Mouse (Mus musculus) gastrocnemius, adult 2 months (tissue): ENCODE data around the gene Pcdh8. TPM values are rescaled to one million over a fixed set of nuclear protein-coding genes. Genes with fewer than 3 reads are reported as not detected.
A peak's percentile ranks its signal among the peaks of the same experiment; 100 is the strongest.

ENCODE experiments used
- DNase-seq: peaks from one replicate; pipeline ENCODE4 v3.0.0; 2022
- H3K27ac ChIP-seq: fragments of 200-600 bp; 2 replicates; pipeline ENCODE4 v1.8.1; 2022; ENCODE audit warnings: mild to moderate bottlenecking
- H3K4me3 ChIP-seq: fragments of 200-600 bp; 2 replicates; pipeline ENCODE4 v1.8.1; 2022; ENCODE audit warnings: mild to moderate bottlenecking, moderate library complexity
- CTCF ChIP-seq: fragments of 200-600 bp; IDR thresholded peaks from 2 replicates; pipeline ENCODE4 v1.8.1; 2022; ENCODE audit warnings: antibody characterized with exemption, mild to moderate bottlenecking, moderate library complexity
- intact Hi-C: fragments of 180-260 bp; cut with DNase I; formaldehyde crosslinking; loops from one replicate; pipeline ENCODE4 v1.15.1; 2025
- total RNA-seq, 2 experiments: library from RNA; stranded (reverse); gene quantifications; 2 replicates each; pipeline ENCODE4 v1.2.3; 2021

The Pcdh8 gene
- total RNA-seq, 2 experiments from 2014 or later, result not detected

DNA sequence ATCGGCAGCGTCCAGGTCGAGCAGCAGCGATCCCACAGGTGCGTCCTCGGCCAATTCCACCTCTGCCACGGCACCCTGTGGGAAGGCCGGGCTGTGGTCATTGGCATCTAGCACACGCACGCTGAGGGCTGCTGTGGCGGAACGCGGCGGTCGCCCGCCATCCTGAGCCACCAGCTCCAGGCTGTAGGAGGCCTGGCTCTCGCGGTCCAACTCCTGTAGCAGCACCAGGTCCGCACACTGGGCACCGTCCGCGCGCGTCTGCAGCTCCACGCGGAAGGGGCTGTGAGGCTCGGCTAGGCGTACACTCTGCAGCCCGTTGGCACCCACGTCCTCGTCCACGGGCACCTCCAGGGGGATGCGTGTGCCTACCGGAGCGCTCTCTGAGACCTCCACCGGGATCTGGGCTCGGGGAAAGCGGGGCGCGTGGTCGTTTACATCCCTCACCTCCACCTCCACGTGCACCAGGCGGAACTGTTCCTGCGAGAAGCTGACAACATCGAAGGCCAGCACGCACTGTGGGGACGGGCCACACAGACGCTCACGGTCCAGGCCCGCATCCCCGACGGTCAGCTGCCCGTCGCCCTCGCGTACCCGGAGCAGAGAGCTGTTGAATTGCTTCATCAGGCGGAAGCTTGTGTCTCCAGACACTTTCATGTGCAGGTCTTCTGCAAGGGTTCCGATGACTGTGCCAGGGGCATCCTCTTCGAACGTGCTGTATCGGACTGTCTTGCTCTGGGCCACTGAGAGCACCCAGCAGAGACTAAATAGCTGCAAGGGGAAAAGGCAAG, 612 bp downstream of the Pcdh8 start:
- intact Hi-C loops, result loop anchor here (10.0 kb wide), 1 partner anchor 444 kb away; no protein-coding TSS in a partner anchor
- TF ChIP-seq CTCF, result no peak
- Histone ChIP-seq H3K4me3 (peak overlapping the region; percentile 63), H3K27ac (no peak overlapping the region)
- no peak for DNase-seq

DNA sequence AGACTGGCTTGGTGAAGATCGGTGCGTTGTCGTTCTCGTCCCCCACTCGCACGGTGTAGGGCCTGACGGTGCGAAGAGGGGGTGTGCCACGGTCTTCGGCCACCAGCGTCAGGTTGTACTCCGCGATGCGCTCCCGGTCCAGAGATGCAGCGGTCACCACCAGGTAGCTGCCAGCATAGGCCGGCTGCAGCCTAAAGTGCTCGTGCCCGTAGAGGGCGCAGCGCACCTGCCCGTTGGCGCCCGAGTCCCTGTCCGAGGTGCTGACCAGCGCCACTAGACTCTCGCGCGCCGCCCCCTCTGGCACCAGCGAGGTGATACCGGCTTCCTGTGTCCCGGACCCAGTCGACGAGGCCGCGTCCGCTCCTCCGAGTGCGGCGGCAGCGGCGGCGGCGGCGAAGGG, 1.5 kb downstream of the Pcdh8 start:
- TF ChIP-seq CTCF, result peak; percentile 68
- no peak overlapping the region for H3K4me3 ChIP-seq
- intact Hi-C loops, result loop anchor here (10.0 kb wide), 1 partner anchor 445 kb away; no protein-coding TSS in a partner anchor

DNA sequence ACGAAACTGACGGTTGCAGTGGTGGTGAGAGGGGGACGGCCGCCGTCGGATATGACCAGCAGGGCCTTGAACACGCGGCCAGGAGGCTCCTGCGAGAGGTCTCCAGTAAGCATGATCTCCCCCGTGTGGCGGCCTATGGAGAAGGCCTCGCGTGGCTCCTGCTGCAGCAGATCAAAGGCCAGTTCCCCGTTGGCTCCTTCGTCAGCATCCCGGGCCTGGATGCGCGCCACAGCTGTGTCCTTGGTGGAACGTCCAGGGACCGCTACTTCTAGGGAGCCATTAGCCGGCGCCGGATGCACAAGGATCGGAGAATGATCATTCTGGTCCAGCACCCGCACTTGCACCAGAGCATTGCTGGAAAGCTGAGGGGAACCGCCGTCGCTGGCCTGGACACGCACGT, 2.1 kb downstream of the Pcdh8 start:
- no peak for DNase-seq
- intact Hi-C loops, result no loop called here
- H3K4me3 ChIP-seq, result no peak overlapping the region
- H3K27ac ChIP-seq, result no peak overlapping the region
- no peak for TF ChIP-seq CTCF

More for the DNA sequence above, 1.5 kb downstream of the Pcdh8 start:
- no peak overlapping the region for H3K27ac ChIP-seq
- peak; percentile 71 for DNase-seq

DNA sequence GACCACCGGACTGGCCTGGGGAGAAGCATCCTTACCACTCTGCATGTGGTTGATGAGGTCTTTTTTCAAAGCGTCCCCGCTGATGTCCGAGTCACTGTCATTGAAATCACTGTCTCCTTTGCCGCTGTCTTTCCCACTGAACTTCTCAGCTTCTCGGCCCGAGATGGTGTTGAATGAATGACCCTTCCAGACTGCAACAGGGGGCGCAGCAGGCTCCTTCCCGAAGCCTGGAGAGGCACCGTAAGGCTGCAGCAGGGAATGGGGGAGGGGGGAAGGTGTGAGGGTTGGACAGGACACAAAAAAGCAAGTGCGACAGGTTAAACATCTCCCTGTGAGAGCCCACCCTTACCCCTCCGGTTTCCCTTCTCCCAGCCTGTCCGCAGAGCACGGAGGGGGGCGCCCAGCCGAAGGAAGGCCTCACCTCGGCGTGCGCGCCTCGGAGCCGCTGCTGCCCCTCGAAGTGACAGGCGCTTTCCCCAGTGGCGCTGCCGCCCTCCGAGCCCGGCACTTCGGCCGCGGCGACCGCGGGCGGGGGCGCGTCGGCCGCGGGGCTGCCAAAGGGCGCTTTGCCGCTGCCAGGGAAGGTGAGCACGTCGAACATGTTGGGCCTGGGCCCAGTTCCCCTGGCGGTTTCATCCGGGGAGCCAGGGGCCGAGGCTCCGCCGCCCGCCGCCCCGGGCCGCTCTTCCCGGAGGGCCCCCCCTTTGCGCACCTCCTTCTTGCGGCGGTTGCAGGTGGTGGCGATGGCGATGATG, 2.9 kb downstream of the Pcdh8 start:
- intact Hi-C loops, result no loop called here
- TF ChIP-seq CTCF, result no peak
- no peak overlapping the region for H3K27ac ChIP-seq
- H3K4me3 ChIP-seq, result no peak overlapping the region
- no peak for DNase-seq

DNA sequence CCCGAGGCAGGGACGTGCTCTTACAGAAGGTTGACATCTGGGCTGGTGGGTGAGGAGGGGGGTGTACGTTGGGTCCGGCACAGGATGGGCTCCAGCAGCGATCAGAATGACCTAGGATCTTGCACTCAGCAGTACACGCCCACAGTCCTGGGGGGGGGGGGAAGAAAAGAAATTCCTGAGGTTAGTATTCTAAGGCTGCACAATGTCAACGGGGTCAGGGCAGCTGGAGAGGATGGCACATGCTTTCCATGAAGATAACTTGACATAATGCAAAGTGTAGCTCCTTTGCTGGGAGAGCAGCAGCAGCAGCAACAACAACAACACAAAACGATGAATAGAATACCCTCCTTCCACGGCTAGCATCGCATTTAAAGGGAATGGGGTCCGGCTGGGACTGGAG, 3.5 kb downstream of the Pcdh8 start:
- intact Hi-C loops, result no loop called here
- Histone ChIP-seq H3K27ac (no peak overlapping the region), H3K4me3 (no peak overlapping the region)
- no peak for DNase-seq
- TF ChIP-seq CTCF, result no peak

DNA sequence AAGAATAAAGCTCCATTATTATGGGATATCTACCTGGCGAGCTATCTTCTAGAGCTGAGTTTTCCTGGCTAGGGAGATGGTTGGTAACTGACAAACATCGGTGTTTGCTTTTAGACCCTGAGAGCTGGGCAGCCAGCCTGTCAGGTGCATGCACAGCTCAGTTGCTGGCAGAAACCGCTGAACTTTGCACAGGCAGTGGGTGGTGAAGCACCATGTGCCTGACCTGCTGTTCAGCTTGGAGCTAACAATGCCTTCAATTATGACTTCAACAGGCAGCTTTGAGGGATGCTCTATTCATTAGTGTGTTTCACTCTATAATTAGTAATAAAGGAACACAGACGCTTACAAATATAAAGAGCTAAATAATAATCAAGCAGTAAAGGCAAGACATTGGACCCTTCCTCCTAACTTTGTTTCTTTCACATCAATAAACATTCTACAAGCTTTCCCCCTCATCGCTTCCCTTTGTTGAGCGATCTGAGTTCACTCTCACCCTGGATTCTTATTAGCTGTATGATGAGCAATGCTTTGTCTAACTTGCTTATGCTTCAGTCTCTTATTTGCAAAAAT, 5.8 kb downstream of the Pcdh8 start:
- TF ChIP-seq CTCF, result no peak
- H3K4me3 ChIP-seq, result no peak overlapping the region
- DNase-seq, result no peak
- no peak overlapping the region for H3K27ac ChIP-seq
- intact Hi-C loops, result no loop called here

DNA sequence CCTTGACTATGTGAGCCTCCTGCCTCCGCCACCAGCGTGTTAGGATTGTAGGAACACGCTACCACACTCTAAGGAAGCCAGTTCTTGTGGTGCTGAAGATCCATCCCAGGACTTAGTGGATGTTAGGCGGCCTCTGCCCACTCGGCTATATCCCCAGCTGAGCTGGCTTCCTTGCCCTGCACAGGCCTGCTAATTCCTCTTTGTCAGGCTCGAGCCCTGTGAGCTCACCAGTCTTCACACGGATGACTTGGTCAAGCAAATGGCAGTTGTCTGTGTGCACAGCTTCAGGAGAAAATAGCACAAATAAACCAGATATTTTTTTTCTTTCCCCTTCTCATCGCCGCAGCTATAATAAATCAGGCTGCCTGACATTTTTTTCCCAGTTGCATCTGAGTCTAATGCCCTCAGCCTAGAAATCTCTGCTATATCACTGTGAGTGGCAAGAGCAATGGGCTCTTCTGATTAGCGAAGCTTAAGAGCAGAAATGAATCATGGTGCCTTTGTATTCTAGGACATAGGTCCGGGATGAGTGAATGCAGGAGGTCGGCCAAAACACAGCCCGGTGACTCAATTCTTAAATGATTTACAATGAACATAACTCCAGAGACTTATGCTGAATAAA, 16.4 kb downstream of the Pcdh8 start:
- H3K4me3 ChIP-seq, result no peak overlapping the region
- no peak for TF ChIP-seq CTCF
- intact Hi-C loops, result no loop called here
- no peak overlapping the region for H3K27ac ChIP-seq
- DNase-seq, result no peak

GRCm38 (mm10) chr14:79754157-79754556, 17.0 kb downstream of the Pcdh8 start:
- no peak for DNase-seq
- intact Hi-C loops, result no loop called here
- Histone ChIP-seq H3K27ac (no peak overlapping the region), H3K4me3 (no peak overlapping the region)
- TF ChIP-seq CTCF, result no peak

DNA sequence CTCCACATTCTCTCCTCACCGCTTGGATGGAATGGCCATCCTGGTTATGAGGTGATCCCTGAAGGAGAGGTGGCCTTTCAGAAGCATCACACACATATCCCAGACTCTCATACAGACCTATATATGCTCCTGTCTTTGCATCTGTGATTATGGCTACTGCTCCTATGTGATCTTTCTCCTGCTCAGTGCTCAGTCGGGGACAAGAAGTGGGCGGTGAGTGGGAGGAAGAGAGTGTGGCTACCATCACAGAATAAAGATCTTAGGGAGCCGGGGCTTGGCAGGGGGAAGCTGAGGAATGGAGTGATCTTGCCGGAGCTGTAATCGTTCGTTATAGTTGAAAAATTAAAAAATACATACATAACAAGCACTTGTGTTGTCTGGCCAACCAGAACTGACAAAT, 17.4 kb downstream of the Pcdh8 start:
- intact Hi-C loops, result no loop called here
- DNase-seq, result no peak
- no peak for TF ChIP-seq CTCF

DNA sequence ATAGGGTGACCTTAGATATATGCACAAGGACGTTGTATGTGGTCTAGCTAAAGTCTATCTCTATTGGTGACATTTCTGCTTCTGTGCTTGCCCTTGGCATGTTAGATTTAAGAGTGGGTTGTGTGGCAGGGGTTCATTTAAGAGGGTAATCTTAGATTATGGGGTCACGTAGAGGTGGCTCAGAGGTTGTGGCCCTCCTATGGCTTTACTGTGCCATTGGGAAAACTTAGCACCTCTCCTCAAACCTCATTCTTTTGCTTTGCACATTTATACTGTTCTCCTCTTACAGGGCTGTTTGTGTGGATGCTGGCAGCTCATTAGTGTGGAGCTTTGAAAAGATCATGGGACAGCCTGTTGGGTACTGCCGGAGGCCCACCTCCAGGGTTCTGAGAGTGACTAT, 30.6 kb downstream of the Pcdh8 start:
- DNase-seq, result no peak
- no peak overlapping the region for H3K4me3 ChIP-seq
- TF ChIP-seq CTCF, result no peak
- no peak overlapping the region for H3K27ac ChIP-seq
- intact Hi-C loops, result no loop called here

More for the DNA sequence above, 17.4 kb downstream of the Pcdh8 start:
- H3K27ac ChIP-seq, result no peak overlapping the region
- H3K4me3 ChIP-seq, result no peak overlapping the region

- no peak for DNase-seq
- intact Hi-C loops, result no loop called here
- no peak for TF ChIP-seq CTCF
- Histone ChIP-seq H3K4me3 (no peak overlapping the region), H3K27ac (no peak overlapping the region)
These were observed 32.7 kb downstream of the Pcdh8 start for GRCm38 (mm10) chr14:79738441-79738840.

DNA sequence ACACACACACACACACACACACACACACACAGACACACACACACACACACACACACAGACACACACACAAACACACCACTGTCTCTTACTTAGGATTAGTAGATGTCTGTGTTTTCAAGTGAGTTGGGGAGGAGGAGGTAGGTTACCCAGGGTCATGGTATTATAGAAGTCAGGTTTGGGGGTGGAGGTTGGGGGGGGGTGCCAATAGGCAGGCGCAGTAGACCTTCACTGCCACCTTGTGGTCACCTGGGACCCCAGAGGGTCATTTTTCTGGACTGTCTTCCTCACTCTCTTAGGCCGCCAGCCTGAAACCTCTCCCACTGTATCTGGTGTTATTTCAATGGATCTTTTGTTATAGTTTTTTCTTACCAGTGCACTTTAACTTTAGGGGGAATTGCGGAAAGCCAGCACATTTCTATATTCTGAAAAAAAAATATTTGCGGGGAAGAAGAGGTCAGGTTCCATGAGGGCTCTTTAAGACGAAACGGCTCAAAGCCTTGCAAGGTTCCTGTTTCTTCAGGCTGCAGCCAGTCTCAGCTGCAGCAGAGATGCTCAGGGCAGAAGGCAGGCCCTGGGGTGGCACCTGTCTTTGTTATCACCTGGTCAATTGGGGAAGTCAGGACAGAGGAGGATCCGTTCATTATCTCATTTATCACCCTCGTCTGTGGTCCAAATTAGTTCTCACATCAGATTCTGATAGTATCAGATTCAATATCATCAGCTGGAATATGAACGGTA, 33.3 kb downstream of the Pcdh8 start:
- Histone ChIP-seq H3K4me3 (no peak overlapping the region), H3K27ac (no peak overlapping the region)
- peak; percentile 22 for DNase-seq
- intact Hi-C loops, result no loop called here
- TF ChIP-seq CTCF, result peak; percentile 48
